Mouse (Mus musculus) urinary bladder, postnatal 10 days (tissue): ENCODE results near the gene Ccdc86.
A peak's percentile ranks its signal among the peaks of the same experiment; 100 is the strongest.

Experiments used
- DNase-seq: peaks from one replicate; pipeline ENCODE4 v3.0.0; 2022; ENCODE audit warnings: low spot score

Gene Ccdc86

GRCm38 (mm10) chr19:10907891-10908290 lies 41.2 kb downstream of the Ccdc86 start:
- no peak for DNase-seq

GRCm38 (mm10) chr19:10905728-10906000 lies 43.4 kb downstream of the Ccdc86 start:
- no peak for DNase-seq

- DNase-seq, result no peak
Observed at GRCm38 (mm10) chr19:10904927-10905727, 43.9 kb downstream of the Ccdc86 start.

GRCm38 (mm10) chr19:10904512-10904911 lies 44.6 kb downstream of the Ccdc86 start:
- no peak for DNase-seq

GRCm38 (mm10) chr19:10901046-10901445 lies 48.0 kb downstream of the Ccdc86 start:
- no peak for DNase-seq

GRCm38 (mm10) chr19:10900315-10900714 lies 48.8 kb downstream of the Ccdc86 start:
- no peak for DNase-seq

GRCm38 (mm10) chr19:10897491-10897890 lies 51.6 kb downstream of the Ccdc86 start:
- DNase-seq, result no peak

- no peak for DNase-seq
Observed at GRCm38 (mm10) chr19:10896849-10897248, 52.2 kb downstream of the Ccdc86 start.

GRCm38 (mm10) chr19:10895708-10896107 lies 53.4 kb downstream of the Ccdc86 start:
- no peak for DNase-seq

GRCm38 (mm10) chr19:10895016-10895528 lies 54.0 kb downstream of the Ccdc86 start, which contains the start of gene Prpf19:
Prpf19 (plus strand) TSS chr19:10895231.
- DNase-seq, result peak; percentile 94

GRCm38 (mm10) chr19:10892201-10892600 lies 56.9 kb downstream of the Ccdc86 start:
- DNase-seq, result no peak
